Mouse (Mus musculus): ENCODE data around the gene Gm9857. TPM values are rescaled to one million over a fixed set of nuclear protein-coding genes. Genes with fewer than 3 reads are reported as not detected.
A peak's percentile ranks its signal among the peaks of the same experiment; 100 is the strongest.

Gm9857 gene
- 0.88 and 1.0 TPM in 2 replicates for polyA plus RNA-seq (2012; rRNA removed)

GRCm38 (mm10) chr3:108940001-108940633 lies at the start of gene Gm9857:
TSS of gene Gm9857 (minus strand) at chr3:108940445.
- Histone ChIP-seq H3K27ac (ENCODE audit: insufficient read depth, low read length) (no peak within 1 kb of the TSS), H3K4me3 (replicated peaks; ENCODE audit: insufficient read depth, low read depth, low read length) (peak within 1 kb of the TSS; percentile 50), H3K4me1 (ENCODE audit: control insufficient read depth, insufficient read depth, low read length) (no peaks in the 10 kb centered on the region), H3K27me3 (ENCODE audit: control insufficient read depth, insufficient read depth, low read length) (no peaks in the 10 kb centered on the region)
- WGBS = 47% methylated on average over 57 of the region's 59 CpGs
- DNase-seq = peak; percentile 13 to 32
- no peak for TF ChIP-seq POLR2A (IDR thresholded peaks at IDR 0.05; ENCODE audit: borderline replicate concordance, insufficient read depth, low read length)

GRCm38 (mm10) chr3:108987009-108987659 lies 46.9 kb upstream of the Gm9857 start:
- Histone ChIP-seq H3K27me3 (ENCODE audit: control insufficient read depth, insufficient read depth, low read length) (no peaks in the 10 kb centered on the region), H3K27ac (ENCODE audit: insufficient read depth, low read length) (no peak overlapping the region), H3K4me3 (replicated peaks; ENCODE audit: insufficient read depth, low read depth, low read length) (no peak overlapping the region), H3K4me1 (ENCODE audit: control insufficient read depth, insufficient read depth, low read length) (no peaks in the 10 kb centered on the region; the same call in 1 of the 2 replicates)
- no peak for DNase-seq
- 32% methylated on average over 12 of the region's 12 CpGs for WGBS
- TF ChIP-seq CTCF (IDR thresholded peaks at IDR 0.05; ENCODE audit: borderline replicate concordance, insufficient read depth, low read depth, low read length) = no peak
- no peak for TF ChIP-seq POLR2A (IDR thresholded peaks at IDR 0.05; ENCODE audit: borderline replicate concordance, insufficient read depth, low read length)

- no peaks in the 10 kb centered on the region; the same call in 1 of the 2 replicates for H3K4me1 ChIP-seq (ENCODE audit: control insufficient read depth, insufficient read depth, low read length)
- no peak overlapping the region for H3K27ac ChIP-seq (ENCODE audit: insufficient read depth, low read length)
- 71% methylated on average over 1 of the region's 1 CpGs for WGBS
- DNase-seq = no peak
- no peak overlapping the region for H3K4me3 ChIP-seq (replicated peaks; ENCODE audit: insufficient read depth, low read depth, low read length)
- no peaks in the 10 kb centered on the region for H3K27me3 ChIP-seq (ENCODE audit: control insufficient read depth, insufficient read depth, low read length)
- no peak for TF ChIP-seq CTCF (IDR thresholded peaks at IDR 0.05; ENCODE audit: borderline replicate concordance, insufficient read depth, low read depth, low read length)
- TF ChIP-seq POLR2A (IDR thresholded peaks at IDR 0.05; ENCODE audit: borderline replicate concordance, insufficient read depth, low read length) = no peak
Observed at GRCm38 (mm10) chr3:108986534-108986933, 46.3 kb upstream of the Gm9857 start.

- Histone ChIP-seq H3K4me3 (replicated peaks; ENCODE audit: insufficient read depth, low read depth, low read length) (no peak overlapping the region), H3K27me3 (ENCODE audit: control insufficient read depth, insufficient read depth, low read length) (no peaks in the 10 kb centered on the region), H3K4me1 (ENCODE audit: control insufficient read depth, insufficient read depth, low read length) (no peaks in the 10 kb centered on the region), H3K27ac (ENCODE audit: insufficient read depth, low read length) (no peak overlapping the region)
- TF ChIP-seq POLR2A (IDR thresholded peaks at IDR 0.05; ENCODE audit: borderline replicate concordance, insufficient read depth, low read length) = no peak
- TF ChIP-seq CTCF (IDR thresholded peaks at IDR 0.05; ENCODE audit: borderline replicate concordance, insufficient read depth, low read depth, low read length) = no peak
- 86% methylated on average over 5 of the region's 5 CpGs for WGBS
- DNase-seq = no peak
Observed at GRCm38 (mm10) chr3:108983989-108984388, 43.7 kb upstream of the Gm9857 start.

- DNase-seq = no peak
- no peaks in the 10 kb centered on the region for H3K4me1 ChIP-seq (ENCODE audit: control insufficient read depth, insufficient read depth, low read length)
- 79% methylated on average over 6 of the region's 6 CpGs for WGBS
- H3K27ac ChIP-seq (ENCODE audit: insufficient read depth, low read length) = no peak overlapping the region
- H3K4me3 ChIP-seq (replicated peaks; ENCODE audit: insufficient read depth, low read depth, low read length) = no peak overlapping the region
- TF ChIP-seq POLR2A (IDR thresholded peaks at IDR 0.05; ENCODE audit: borderline replicate concordance, insufficient read depth, low read length) (no peak), CTCF (IDR thresholded peaks at IDR 0.05; ENCODE audit: borderline replicate concordance, insufficient read depth, low read depth, low read length) (no peak)
- H3K27me3 ChIP-seq (ENCODE audit: control insufficient read depth, insufficient read depth, low read length) = no peaks in the 10 kb centered on the region
Observed at GRCm38 (mm10) chr3:108981946-108982345, 41.7 kb upstream of the Gm9857 start.

- no peak overlapping the region for H3K4me3 ChIP-seq (replicated peaks; ENCODE audit: insufficient read depth, low read depth, low read length)
- H3K4me1 ChIP-seq (ENCODE audit: control insufficient read depth, insufficient read depth, low read length) = no peaks in the 10 kb centered on the region
- WGBS = 97% methylated on average over 13 of the region's 13 CpGs
- no peak for DNase-seq
- no peaks in the 10 kb centered on the region for H3K27me3 ChIP-seq (ENCODE audit: control insufficient read depth, insufficient read depth, low read length)
- no peak for TF ChIP-seq POLR2A (IDR thresholded peaks at IDR 0.05; ENCODE audit: borderline replicate concordance, insufficient read depth, low read length)
- TF ChIP-seq CTCF (IDR thresholded peaks at IDR 0.05; ENCODE audit: borderline replicate concordance, insufficient read depth, low read depth, low read length) = peak; percentile 23; the same call in 1 of the 2 replicates
- H3K27ac ChIP-seq (ENCODE audit: insufficient read depth, low read length) = no peak overlapping the region
Observed at GRCm38 (mm10) chr3:108977340-108978030, 37.2 kb upstream of the Gm9857 start.

- peak; percentile 29 to 51 for DNase-seq
- no peak overlapping the region for H3K27ac ChIP-seq (ENCODE audit: insufficient read depth, low read length)
- H3K27me3 ChIP-seq (ENCODE audit: control insufficient read depth, insufficient read depth, low read length) = no peaks in the 10 kb centered on the region
- H3K4me3 ChIP-seq (replicated peaks; ENCODE audit: insufficient read depth, low read depth, low read length) = no peak overlapping the region
- TF ChIP-seq CTCF (IDR thresholded peaks at IDR 0.05; ENCODE audit: borderline replicate concordance, insufficient read depth, low read depth, low read length) (no peak), POLR2A (IDR thresholded peaks at IDR 0.05; ENCODE audit: borderline replicate concordance, insufficient read depth, low read length) (no peak)
- 70% methylated on average over 15 of the region's 15 CpGs for WGBS
- H3K4me1 ChIP-seq (ENCODE audit: control insufficient read depth, insufficient read depth, low read length) = no peaks in the 10 kb centered on the region
Observed at GRCm38 (mm10) chr3:108974920-108975485, 34.8 kb upstream of the Gm9857 start.

Measured in cerebellum, adult 2 months (tissue).